Mouse (Mus musculus) spleen, postnatal 36 days (tissue): ENCODE data around the gene Gpt2.
A peak's percentile ranks its signal among the peaks of the same experiment; 100 is the strongest.

ENCODE experiments used
- DNase-seq, 2 experiments: peaks; one replicate each; pipeline ENCODE4 v3.0.0; 2022; ENCODE audit warnings: low spot score in 2 of 2, mixed read lengths in 1 of 2

Gene Gpt2

GRCm38 (mm10) chr8:85492125-85492875, at the start of gene Gpt2:
TSS of gene Gpt2 (plus strand) at chr8:85492576.
- peak; percentile 86 to 88 for DNase-seq

GRCm38 (mm10) chr8:85444092-85444491, 48.3 kb upstream of the Gpt2 start:
- DNase-seq, result no peak

- DNase-seq, result no peak
Observed at GRCm38 (mm10) chr8:85445936-85446685, 46.3 kb upstream of the Gpt2 start.

- no peak for DNase-seq
Observed at GRCm38 (mm10) chr8:85450335-85450734, 42.0 kb upstream of the Gpt2 start.

- DNase-seq, result no peak
Observed at GRCm38 (mm10) chr8:85452328-85452727, 40.0 kb upstream of the Gpt2 start.

- no peak for DNase-seq
Observed at GRCm38 (mm10) chr8:85453256-85453655, 39.1 kb upstream of the Gpt2 start.

- no peak for DNase-seq
Observed at GRCm38 (mm10) chr8:85454750-85455149, 37.6 kb upstream of the Gpt2 start.

GRCm38 (mm10) chr8:85456536-85456935, 35.8 kb upstream of the Gpt2 start:
- peak; percentile 35 to 41 for DNase-seq

- no peak for DNase-seq
Observed at GRCm38 (mm10) chr8:85459582-85459981, 32.8 kb upstream of the Gpt2 start.

GRCm38 (mm10) chr8:85460804-85461203, 31.6 kb upstream of the Gpt2 start:
- no peak for DNase-seq

- DNase-seq, result no peak
Observed at GRCm38 (mm10) chr8:85461377-85461776, 31.0 kb upstream of the Gpt2 start.

- DNase-seq, result no peak
Observed at GRCm38 (mm10) chr8:85462441-85462840, 29.9 kb upstream of the Gpt2 start.

GRCm38 (mm10) chr8:85464316-85464715, 28.1 kb upstream of the Gpt2 start:
- DNase-seq, result no peak

- DNase-seq, result no peak
Observed at GRCm38 (mm10) chr8:85466056-85466455, 26.3 kb upstream of the Gpt2 start.

- DNase-seq, result no peak
Observed at GRCm38 (mm10) chr8:85470753-85471152, 21.6 kb upstream of the Gpt2 start.

- no peak for DNase-seq
Observed at GRCm38 (mm10) chr8:85472800-85473199, 19.6 kb upstream of the Gpt2 start.

- no peak for DNase-seq
Observed at GRCm38 (mm10) chr8:85473246-85473645, 19.1 kb upstream of the Gpt2 start.

GRCm38 (mm10) chr8:85474924-85475323, 17.5 kb upstream of the Gpt2 start:
- no peak for DNase-seq

GRCm38 (mm10) chr8:85476970-85477545, 15.3 kb upstream of the Gpt2 start:
- DNase-seq, result no peak

GRCm38 (mm10) chr8:85478397-85478796, 14.0 kb upstream of the Gpt2 start:
- no peak for DNase-seq

- no peak for DNase-seq
Observed at GRCm38 (mm10) chr8:85479710-85480109, 12.7 kb upstream of the Gpt2 start.

GRCm38 (mm10) chr8:85481900-85482299, 10.5 kb upstream of the Gpt2 start:
- DNase-seq, result peak; percentile 72 to 74

- no peak for DNase-seq
Observed at GRCm38 (mm10) chr8:85482427-85482826, 9.9 kb upstream of the Gpt2 start.
